Mouse (Mus musculus) right cerebral cortex, postnatal 10 days (tissue): Measurements from ENCODE around the gene Ehmt2.
"Not testable (repeated sequence)": the region's sequence is repeated elsewhere in the genome, so short reads cannot be mapped to it uniquely, and the experiment has no call there.

ENCODE experiments used
- DNase-seq, 2 experiments: peaks; one replicate each; pipeline ENCODE4 v3.0.0; 2021; ENCODE audit warnings: low spot score in 2 of 2

Ehmt2 gene

DNA sequence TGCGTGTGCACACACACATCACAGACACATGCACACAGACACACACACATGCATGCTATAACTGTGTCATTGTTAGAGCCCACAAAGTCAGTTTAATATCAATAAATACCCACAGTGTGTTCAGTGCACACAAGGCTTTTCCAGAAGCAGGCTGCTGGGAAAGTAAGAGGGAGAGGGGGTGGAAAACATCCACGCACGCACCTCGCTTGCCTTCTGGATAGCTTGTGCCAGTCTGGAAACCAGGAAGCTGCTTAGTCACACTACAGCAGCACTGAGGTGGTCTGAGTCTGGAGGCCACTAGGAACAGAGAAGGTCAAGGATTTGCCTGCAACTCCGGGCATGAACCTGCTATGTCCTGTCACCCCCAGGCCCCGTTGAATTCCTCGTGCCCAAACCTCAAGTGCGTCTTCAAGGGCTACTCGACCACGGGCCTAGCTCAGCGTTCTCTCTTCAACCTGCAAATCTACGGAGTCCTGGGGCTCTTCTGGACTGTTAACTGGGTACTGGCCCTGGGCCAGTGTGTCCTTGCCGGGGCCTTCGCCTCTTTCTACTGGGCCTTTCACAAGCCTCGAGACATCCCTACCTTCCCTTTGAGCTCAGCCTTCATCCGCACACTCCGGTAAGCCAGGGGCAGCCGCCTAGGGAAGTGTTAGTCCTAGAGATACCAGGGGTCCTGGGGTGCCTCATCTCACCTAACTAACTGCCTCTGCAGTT is 29.2 kb downstream of the Ehmt2 start:
- DNase-seq: no peak

DNA sequence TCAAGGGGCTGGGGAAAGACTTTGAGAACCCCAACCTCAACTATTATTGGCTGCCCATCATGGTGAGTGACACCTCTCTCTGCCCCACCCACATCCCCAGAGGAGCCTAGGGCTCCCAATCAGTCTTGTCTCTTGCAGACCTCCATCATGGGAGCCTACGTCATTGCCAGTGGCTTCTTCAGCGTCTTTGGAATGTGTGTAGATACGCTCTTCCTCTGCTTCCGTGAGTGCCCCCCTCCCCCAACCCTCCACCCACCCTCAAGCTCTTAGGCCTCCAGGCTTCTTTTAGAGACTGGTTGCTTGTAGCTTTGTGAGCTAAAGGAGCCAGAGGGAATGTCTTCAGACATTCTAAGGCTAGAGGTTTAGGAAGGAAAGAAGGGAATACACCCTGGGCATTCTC is 30.6 kb downstream of the Ehmt2 start:
- no peak for DNase-seq

DNA sequence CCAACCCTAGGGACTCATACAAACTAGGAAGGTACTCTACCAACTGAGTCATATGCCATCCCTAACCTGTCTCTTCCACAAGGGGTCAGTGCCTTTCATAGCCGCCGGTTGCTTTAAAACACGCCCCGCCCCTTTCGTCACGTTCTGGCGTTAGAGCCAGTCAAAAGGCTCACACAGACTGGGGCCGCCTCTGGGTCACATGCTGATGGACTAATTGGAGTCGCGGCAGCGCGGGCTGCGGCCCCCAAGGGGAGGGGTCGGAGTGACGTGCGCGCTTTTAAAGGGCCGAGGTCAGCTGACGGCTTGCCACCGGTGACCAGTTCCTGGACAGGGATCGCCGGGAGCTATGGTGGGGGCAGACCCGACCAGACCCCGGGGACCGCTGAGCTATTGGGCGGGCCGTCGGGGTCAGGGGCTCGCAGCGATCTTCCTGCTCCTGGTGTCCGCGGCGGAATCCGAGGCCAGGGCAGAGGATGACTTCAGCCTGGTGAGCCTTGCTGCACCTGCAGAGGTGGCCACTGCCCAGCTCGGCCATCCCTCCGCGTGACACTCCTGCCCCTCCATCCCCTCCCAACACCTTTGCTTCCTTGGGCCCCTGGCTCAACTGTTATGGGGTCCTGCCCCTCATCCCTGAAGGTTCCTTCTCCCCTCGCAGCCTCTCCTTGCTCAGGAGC is 32.9 kb downstream of the Ehmt2 start, which contains the start of gene Neu1:
Gene Neu1, plus strand, starts transcription at position 193 of the 674 bp plus-strand sequence.
- DNase-seq: peak; percentile 99

DNA sequence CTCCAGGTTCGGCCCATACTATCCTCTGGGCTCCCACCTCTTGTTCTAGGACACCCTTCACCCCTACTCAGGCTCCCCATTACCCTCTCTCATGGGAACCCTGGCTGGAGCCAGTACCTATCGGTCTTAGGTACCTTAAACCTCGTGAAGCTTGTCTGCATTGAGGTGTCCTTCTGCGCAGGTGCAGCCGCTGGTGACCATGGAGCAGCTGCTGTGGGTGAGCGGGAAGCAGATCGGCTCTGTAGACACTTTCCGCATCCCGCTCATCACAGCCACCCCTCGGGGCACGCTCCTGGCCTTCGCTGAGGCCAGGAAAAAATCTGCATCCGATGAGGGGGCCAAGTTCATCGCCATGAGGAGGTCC is 33.4 kb downstream of the Ehmt2 start:
- peak in 1 of 2 experiments; percentile 63 for DNase-seq

DNA sequence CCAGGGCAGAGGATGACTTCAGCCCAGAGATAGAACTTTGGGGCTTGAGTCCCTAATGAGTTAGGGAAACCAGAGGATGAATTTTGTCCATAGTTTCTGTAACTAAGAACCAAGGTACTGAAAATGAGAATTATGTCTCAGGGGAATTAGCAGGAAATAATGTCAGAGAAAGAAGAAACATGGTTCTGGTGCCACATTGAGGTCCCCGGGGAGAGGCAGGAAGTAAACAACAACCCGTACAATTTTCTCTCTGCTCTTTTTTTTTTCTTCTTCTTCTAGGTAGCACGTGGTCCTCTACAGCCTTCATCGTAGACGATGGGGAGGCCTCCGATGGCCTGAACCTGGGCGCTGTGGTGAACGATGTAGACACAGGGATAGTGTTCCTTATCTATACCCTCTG is 34.0 kb downstream of the Ehmt2 start:
- no peak for DNase-seq

DNA sequence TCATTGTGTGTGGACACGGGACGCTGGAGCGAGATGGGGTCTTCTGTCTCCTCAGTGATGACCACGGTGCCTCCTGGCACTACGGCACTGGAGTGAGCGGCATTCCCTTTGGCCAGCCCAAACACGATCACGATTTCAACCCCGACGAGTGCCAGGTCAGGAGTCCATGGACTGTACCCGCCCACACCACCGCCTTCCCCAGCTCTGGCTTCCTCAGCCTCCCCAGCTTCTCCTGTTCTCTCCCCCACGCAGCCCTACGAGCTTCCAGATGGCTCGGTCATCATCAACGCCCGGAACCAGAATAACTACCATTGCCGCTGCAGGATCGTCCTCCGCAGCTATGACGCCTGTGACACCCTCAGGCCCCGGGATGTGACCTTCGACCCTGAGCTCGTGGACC is 35.8 kb downstream of the Ehmt2 start:
- DNase-seq: no peak

DNA sequence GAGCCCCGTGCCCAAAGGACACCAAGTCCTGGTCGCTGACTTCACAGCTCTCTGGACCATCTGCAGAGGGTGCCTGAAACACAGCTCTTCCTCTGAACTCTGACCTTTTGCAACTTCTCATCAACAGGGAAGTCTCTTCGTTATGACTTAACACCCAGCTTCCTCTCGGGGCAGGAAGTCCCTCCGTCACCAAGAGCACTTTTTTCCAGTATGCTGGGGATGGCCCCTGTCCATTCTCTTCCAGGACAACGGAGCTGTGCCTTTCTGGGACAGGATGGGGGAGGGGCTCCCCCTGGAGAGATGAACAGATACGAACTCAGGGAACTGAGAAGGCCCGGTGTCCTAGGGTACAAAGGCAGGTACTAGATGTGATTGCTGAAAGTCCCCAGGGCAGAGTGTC is 36.6 kb downstream of the Ehmt2 start:
- DNase-seq: no peak

DNA sequence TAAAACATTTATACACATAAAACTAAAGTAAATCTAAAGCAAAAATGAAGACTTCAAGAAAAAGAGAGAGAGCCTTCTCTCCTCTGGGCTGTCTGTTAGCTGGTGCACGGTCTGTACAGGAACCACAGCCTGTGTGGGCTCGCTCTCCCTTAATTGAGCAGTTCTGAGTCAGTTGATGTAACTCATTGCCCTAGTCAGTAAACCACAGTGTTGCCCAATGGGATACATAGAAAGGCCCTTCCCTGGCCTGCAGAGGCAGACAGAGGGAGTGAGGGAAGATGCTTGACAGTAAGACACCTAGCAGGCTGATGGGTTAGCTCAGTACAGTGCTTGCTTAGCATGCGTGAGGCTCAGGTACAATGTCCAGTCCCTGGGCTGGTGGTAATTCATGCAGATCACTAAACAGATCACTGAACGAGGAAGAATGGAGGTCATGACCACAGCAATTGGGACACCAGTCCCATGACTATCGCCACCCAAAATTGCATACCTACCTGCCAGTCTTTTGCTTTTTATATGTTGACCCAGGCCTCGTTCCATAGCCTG is 39.8 kb downstream of the Ehmt2 start:
- no peak for DNase-seq

DNA sequence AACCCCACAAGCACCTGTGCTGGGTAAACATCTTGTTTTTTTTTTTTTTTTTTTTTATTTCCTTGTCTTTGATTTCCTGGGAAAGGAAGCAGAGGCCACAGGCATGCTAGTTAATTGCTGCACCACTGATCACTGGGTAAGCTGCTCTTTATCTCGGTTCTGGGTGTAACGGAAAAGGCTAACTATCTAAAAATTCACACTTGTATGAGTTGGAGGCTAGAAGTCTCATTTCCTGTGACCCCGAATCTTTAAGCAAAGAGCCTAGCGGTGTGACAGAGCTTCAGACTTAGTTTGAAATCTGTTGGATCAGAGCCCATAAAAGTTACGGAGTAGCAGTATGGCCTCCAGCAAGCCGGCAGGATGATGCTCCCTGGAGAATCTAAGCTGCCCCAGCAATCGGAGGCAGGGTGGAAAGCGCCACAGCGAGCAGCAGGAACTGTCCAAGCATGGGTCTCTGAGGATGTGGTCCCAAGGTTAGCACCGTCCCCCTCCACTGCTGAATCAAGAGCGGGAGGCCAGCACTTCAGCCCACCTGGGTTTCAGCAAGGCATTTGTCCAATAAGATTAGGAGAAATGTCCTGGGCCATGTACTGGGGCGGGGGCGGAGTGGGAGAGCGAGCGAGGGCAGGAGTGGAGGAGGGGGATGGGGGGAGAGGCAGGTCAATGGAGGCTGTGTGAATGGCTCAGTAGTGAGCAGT is 43.2 kb downstream of the Ehmt2 start:
- no peak for DNase-seq

DNA sequence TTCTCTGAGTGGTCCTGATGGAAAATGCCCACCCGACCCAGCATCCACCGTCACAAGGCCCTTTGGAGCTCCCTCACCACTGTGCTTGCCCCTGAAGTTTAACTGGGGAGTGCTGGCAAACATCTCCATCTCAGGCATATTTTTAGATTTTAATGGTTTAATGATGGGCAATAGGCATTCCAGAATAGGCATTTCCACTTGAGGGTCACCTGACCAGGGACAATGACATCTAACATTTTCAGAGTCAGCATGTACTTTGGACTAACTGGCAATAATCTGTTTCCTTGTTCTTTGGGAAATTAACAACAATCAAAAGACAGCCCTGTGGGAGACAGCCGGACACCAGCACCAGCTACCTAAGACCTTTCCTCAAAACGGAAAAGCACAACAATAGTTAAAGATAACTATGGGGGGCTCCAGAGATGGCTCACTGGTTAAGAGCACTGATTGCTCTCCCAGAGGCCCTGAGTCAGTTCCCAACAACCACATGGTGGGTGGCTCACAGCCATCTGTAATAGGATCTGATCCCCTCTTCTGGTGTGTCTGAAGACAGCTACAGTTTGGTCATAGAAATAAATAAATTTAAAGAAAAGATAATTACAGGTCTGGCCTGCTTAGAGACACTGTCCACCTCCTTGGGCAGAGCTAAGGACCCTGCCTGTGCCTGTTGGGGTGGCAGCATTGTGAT is 45.0 kb downstream of the Ehmt2 start:
- no peak for DNase-seq

DNA sequence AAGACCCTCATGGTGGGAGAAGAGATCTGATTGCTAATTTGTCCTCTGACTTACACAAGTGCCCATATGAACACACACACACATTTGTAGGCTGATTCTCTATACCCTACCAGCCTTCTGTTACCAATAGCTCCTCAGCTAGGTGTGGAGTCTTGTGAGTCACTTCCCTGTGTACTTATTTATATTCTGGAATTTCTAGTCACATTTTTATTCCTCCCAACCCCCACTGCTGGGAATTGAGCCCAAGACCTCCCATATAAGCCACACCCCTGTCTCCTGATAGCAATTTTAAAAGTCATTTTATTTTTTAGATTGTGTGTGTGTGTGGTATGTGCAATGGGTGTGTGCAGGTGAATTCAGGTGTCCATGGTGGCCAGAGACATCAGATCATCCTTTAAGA is 46.1 kb downstream of the Ehmt2 start:
- no peak for DNase-seq

DNA sequence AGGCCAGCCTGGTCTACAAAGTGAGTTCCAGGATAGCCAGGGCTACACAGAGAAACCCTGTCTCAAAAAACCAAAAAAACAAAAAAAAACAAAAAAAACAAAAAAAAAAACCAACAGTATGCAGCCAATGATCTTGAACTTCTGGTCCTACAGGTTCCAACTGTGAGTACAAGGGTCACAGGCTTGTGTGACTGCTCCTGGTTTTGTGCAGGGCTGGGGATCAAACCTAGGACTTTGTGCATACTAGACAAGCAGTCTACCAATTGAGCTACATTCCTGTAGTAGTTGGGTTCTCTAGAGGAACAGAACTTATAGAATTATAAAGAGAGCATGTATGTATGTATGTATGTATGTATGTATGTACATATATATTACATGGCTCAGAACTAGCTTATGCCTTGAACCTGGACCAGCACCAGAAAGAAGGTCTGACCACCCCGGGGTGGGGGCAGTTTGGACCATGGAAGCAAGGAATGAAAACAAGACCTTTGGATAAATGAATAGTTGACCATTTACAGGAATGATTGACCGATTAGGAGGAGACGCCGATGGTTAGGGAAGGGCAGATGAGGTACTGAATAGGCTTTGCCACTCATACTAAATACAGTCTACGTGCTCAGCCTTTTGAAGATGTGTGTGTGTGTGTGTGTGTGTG is 48.3 kb downstream of the Ehmt2 start:
- DNase-seq: no peak

DNA sequence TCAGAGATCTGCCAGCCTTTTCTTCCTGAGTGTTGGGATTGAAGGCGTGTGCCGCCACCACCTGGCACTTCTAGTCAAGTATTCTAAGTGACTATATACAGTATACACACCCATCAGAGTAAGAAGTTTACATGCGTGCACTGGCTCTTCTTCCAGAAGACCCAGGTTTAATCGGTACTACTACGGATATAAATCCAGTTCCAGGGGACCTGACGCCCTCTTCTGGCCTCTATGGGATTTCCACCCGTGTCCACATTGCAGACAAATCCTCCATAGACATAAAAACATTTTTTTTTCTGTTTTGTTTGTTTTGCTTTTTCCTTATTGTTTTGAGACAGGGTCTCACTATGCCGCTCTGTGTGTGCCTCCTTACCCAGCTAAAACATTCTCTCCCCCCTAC is 49.3 kb downstream of the Ehmt2 start:
- DNase-seq: no peak

DNA sequence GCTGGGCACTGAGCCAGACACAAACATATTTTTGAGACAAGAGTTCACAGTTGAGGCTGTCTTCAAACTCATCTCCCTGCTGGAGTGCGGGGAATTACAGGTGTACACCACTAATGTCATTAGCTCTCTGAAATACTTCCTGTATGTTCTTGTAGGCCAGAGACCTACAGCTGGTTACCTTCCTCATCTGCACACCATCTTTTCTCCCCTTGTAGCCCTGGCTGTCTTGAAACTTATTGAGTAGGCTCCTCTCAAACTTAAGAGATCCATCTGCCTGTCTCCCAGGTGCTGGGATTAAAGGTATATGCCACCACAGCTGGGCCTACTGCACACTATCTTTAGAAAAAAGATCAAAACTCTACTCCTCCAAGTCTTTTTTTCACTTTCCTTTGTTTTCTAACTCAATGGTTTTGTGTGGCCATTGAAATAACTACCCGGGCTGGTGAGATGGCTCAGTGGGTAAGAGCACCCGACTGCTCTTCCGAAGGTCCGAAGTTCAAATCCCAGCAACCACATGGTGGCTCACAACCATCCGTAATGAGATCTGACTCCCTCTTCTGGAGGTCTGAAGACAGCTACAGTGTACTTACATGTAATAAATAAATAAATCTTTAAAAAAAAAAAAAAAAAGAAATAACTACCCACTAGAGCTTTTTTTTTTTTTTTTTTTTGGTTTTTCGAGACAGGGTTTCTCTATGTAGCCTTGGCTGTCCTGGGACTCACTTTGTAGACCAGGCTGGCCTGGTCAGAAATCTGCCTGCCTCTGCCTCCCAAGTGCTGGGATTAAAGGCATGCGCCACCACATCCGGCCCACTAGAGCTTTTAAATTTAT is 50.7 kb downstream of the Ehmt2 start:
- not testable (repeated sequence) for DNase-seq

DNA sequence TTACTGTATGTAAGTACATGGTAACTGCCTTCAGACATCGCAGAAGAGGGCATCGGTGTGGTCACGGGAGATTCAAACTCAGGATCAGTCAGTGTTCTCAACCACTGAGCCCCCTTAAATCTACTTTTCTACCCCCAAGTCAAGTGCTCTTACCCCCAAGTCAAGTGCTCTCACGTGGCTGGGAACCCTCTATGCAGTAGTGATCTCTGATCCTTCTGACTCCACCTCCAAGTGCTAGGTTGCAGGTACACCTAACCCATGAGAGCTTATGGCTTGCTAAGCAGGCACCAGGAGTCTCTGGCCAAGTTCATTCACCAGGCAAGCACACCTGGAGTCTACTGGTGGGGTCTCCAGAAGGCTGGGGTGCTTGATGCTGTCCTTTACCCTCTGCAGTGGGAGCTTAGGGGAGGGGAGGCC is 51.3 kb downstream of the Ehmt2 start:
- DNase-seq: no peak

DNA sequence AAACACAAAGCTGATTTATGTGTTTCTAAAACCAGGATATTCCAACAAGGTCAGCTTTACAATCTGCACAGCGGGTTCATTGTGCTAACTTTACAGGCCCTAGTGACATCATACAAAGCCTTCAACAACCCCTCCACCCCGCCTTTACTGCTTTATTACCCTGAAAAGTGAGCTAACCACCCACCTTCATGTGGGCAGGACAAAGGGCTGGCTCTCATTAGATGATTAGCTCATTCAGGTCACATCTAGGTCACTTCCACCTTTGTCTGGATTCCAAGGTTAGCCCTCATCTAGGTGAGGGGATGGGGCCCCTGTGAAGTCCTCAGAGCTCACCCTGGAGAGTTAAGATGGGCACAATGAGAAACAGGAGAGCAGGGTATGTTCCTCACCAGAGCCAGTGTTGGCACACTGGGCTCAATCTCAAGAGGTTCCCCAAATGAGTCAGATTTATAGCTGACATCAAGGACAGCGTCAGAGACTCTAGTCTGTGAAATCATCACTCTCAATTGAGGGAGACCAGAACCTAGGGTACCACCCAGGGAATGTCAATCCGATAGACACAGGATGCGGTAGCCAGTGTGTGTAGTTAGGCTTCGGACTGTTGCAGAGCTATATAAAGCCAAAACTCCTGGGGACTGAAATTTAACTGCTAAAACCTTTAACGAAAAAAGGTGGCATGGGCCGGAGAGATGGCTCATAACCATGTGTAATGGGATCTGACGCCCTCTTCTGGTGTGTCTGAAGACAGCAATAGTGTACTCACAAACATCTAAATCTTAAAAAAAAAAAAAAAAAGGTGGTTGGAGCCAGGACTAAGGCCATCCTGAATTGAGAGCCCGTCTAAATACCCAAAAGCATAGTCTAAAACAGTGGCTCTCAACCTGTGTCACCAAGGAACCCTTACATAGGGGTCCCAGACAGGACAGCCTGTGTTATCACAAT is 52.5 kb downstream of the Ehmt2 start:
- no peak for DNase-seq

DNA sequence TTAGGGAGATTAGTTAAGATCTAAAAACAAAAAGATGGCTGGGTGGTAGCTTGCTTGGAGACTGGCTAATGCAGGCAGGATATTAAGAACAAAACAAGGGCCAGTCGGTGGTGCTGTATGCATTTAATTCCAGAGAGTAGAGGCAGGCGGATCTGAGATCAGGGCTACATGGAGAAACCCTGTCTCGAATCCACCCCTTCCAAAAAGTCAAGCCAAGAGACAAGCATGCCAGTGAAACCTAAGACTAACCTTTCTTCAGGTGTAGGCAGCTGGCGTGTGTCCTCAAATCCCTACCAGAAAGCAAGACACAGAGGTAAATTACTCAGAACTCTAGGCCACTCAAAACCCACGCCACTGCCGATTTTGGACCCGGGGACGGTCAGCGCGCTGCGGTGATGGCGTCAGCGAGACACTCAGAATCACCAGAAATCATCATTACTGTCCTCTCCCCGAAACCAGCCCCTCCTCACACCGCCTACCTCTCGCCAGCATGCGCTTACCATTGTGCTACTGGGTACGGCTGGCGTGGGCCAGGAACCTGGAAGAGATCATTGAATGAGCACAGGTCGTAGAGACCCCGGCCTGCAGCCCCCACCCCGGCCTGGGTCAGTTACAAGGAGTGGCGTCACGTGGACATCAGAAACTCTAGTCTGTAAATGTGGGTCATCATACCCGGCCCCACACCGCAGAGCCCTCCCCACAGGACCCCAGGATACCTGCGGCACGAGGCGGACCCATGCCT is 53.5 kb downstream of the Ehmt2 start:
- peak in 1 of 2 experiments; percentile 69 for DNase-seq

DNA sequence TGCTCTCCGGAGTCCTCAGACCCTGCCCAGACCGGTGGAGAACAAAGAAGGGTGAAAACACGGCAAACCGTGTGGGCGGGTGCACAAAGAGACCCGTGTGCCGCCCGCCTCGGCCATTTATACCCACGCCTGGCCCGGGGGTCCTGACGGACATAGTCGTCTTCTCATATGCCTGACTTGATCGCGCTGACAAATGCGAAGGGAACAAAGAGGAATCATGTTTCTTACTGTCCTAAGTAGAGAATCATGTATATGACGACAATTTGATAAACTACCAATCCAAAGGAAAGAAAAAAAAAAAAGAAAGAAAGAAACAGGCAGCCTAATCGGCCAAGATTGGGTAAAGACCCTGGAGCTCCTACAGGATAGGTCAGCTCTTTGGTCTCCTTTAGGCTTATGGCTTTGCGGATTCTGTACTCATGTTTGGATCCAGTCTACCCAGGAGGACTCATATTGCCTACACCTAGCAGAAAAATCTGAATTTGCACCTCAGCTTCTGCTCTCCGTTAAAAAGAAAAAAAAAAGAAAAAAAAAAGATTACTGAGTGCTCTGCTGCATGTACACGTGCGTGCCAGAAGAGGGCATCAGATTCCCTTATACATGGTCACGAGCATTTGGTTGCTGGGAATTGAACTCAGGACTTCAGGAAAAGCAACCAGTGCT is 54.2 kb downstream of the Ehmt2 start:
- peak; percentile 90 to 91 for DNase-seq
